Mouse (Mus musculus) heart, postnatal 0 days (tissue): Measurements from ENCODE around the gene Sub1.

Source experiments
- CTCF ChIP-seq: IDR thresholded peaks from 2 replicates; pipeline ENCODE4 v1.5.1; 2016; ENCODE audit warnings: antibody characterized with exemption, control low read depth, low read depth
- EP300 ChIP-seq: IDR thresholded peaks from 2 replicates; pipeline ENCODE4 v1.6.1; 2016; ENCODE audit warnings: antibody characterized with exemption, low read depth

GRCm38 (mm10) chr15:12033155-12033554 lies 36.4 kb upstream of the Sub1 start:
- no peak for TF ChIP-seq CTCF
- TF ChIP-seq EP300, result no peak
